Mouse (Mus musculus): ENCODE results near the gene Ccser2. TPM values are rescaled to one million over a fixed set of nuclear protein-coding genes. Genes with fewer than 3 reads are reported as not detected.
A peak's percentile ranks its signal among the peaks of the same experiment; 100 is the strongest.

Ccser2 gene
- polyA plus RNA-seq, 2 experiments from 2014 or later: 15.0 to 26.6 TPM

- ATAC-seq: no peak
These were observed 30.6 kb downstream of the Ccser2 start for GRCm38 (mm10) chr14:36937941-36938340.

- peak; percentile 81 for ATAC-seq
These were observed 31.3 kb downstream of the Ccser2 start for GRCm38 (mm10) chr14:36937080-36937878.

GRCm38 (mm10) chr14:36932638-36933382, 35.8 kb downstream of the Ccser2 start:
- no peak for ATAC-seq

- ATAC-seq: peak; percentile 34
These were observed 36.5 kb downstream of the Ccser2 start for GRCm38 (mm10) chr14:36932038-36932437.

GRCm38 (mm10) chr14:36923383-36923782, 45.2 kb downstream of the Ccser2 start:
- ATAC-seq: no peak

GRCm38 (mm10) chr14:36921346-36922049, 47.1 kb downstream of the Ccser2 start:
- no peak for ATAC-seq

GRCm38 (mm10) chr14:36919886-36920285, 48.7 kb downstream of the Ccser2 start:
- no peak for ATAC-seq

GRCm38 (mm10) chr14:36919146-36919545, 49.4 kb downstream of the Ccser2 start:
- no peak for ATAC-seq

GRCm38 (mm10) chr14:36915203-36915602, 53.4 kb downstream of the Ccser2 start:
- ATAC-seq: no peak

GRCm38 (mm10) chr14:36914473-36915005, 54.0 kb downstream of the Ccser2 start:
- ATAC-seq: no peak

- no peak for ATAC-seq
These were observed 56.8 kb downstream of the Ccser2 start for GRCm38 (mm10) chr14:36911738-36912137.

- ATAC-seq: no peak
These were observed 62.6 kb downstream of the Ccser2 start for GRCm38 (mm10) chr14:36905809-36906522.

GRCm38 (mm10) chr14:36904206-36904605, 64.4 kb downstream of the Ccser2 start:
- no peak for ATAC-seq

GRCm38 (mm10) chr14:36900883-36901282, 67.7 kb downstream of the Ccser2 start:
- no peak for ATAC-seq

- no peak for ATAC-seq
These were observed 73.9 kb downstream of the Ccser2 start for GRCm38 (mm10) chr14:36894701-36895100.

- ATAC-seq: no peak
These were observed 75.7 kb downstream of the Ccser2 start for GRCm38 (mm10) chr14:36892762-36893358.

GRCm38 (mm10) chr14:36890130-36890529, 78.4 kb downstream of the Ccser2 start:
- no peak for ATAC-seq

GRCm38 (mm10) chr14:36885680-36886079, 82.9 kb downstream of the Ccser2 start:
- no peak for ATAC-seq

- ATAC-seq: no peak
These were observed 83.5 kb downstream of the Ccser2 start for GRCm38 (mm10) chr14:36885117-36885516.

GRCm38 (mm10) chr14:36883576-36883975, 85.0 kb downstream of the Ccser2 start:
- no peak for ATAC-seq

GRCm38 (mm10) chr14:36870257-36870656, 98.3 kb downstream of the Ccser2 start:
- no peak for ATAC-seq
